Mouse (Mus musculus): ENCODE measurements at regions not wholly inside any gene's neighbourhood (a gene's known extent, or its start where the extent isn't known, plus 50 kb on each side); places are given as distances from the start of the nearest gene placed in this dataset.

DNA sequence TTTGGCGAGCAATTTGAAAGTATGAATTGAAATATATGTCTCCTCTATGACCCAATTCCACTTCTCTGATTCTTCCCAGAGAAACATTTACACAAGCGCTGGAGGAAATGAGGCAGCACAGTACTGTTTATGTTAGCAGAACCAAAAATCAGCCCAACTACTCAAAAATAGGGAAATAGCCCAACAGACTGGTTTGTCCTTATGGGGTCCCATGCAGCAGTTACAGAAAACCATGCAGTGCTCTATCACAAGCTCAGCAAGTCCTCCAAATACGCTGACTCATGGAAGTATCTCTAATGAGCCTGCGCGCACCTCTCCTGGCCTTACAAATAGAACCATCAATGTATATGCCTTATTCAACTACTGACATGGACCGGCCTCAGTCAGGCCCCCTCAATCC, 55.4 kb upstream of the Enpp6 start:
- H3K4me2 ChIP-seq (replicated peaks): no peak overlapping the region
- ATAC-seq (ENCODE audit: low FRiP score, low read depth): no peak
- H3K36me3 ChIP-seq: no peaks in the 10 kb centered on the region
- H3K9me3 ChIP-seq: no peaks in the 10 kb centered on the region
- H3K27ac ChIP-seq: no peak overlapping the region
- H3K4me1 ChIP-seq: no peaks in the 10 kb centered on the region
- H3K4me3 ChIP-seq: no peak overlapping the region
- H3K27me3 ChIP-seq (replicated peaks): no peaks in the 10 kb centered on the region
- 87% methylated on average over 6 of the region's 6 CpGs for WGBS
- no peak overlapping the region for H3K9ac ChIP-seq

DNA sequence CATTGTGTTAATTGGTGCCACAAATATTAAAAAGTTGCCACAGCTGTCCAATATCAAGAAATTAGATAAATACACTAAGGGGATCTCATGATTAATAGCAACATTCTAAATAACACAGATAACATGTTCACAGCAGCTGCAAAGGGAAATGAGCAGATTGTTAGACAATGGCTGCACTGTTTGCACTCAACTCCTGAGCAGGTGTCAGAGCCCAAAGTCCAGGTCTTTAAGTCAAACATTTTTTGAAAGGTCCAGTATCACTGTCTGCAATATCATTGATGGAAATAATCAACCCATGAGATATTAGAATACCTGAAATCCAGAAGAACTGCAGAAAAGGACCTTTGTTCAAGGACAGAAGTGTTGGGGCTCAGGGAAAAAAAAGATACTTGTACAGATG, 53.4 kb upstream of the Enpp6 start:
- no peak for ATAC-seq (ENCODE audit: low FRiP score, low read depth)
- Histone ChIP-seq H3K4me1 (no peaks in the 10 kb centered on the region), H3K4me3 (no peak overlapping the region), H3K27ac (no peak overlapping the region), H3K9ac (no peak overlapping the region), H3K9me3 (no peaks in the 10 kb centered on the region), H3K4me2 (replicated peaks) (no peak overlapping the region), H3K27me3 (replicated peaks) (no peaks in the 10 kb centered on the region), H3K36me3 (no peaks in the 10 kb centered on the region)

DNA sequence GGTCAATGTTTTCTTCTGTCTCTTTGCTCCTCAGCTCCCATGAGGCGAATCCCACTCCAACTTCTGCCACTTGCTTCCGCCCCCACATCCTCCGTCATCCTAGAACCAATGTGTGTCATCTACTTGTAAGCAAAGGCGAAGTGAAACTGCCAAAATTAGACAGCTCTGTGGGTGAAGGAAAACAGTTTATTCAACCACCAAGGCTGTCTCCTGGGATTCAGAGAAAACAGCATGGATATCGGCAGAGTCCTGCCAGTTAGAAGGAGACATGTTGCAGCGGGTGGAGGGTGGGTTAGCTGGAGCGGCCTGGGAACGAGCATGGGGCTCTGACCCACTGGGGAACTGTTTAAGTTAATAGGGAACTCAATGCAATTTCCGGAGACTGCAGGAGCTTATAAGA, 52.4 kb upstream of the Enpp6 start:
- 88% methylated on average over 9 of the region's 9 CpGs for WGBS
- ATAC-seq (ENCODE audit: low FRiP score, low read depth): no peak
- Histone ChIP-seq H3K4me1 (no peaks in the 10 kb centered on the region), H3K4me3 (no peak overlapping the region), H3K9ac (no peak overlapping the region), H3K36me3 (no peaks in the 10 kb centered on the region), H3K9me3 (no peaks in the 10 kb centered on the region), H3K27me3 (replicated peaks) (no peaks in the 10 kb centered on the region), H3K27ac (no peak overlapping the region), H3K4me2 (replicated peaks) (no peak overlapping the region)

DNA sequence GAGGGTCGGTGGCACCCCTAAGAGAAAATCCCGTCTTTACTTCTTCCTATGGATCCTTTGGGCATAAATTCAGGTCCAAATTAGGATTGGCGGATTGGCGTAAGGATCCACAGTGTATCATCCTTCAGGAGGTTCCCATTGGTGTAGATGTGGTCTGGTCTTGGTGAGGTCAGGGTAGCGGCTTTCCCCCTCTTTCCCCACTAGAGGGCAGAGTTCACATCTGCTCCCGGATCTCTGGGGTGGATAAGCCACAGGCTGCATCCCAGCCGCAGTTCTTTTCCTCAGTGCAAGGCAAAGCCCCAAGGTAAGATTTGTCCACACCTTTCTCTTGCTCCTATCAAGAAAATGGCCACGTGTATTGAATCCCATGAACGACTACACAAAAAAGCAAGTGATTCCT, 51.8 kb upstream of the Enpp6 start:
- 25% methylated on average over 9 of the region's 9 CpGs for WGBS
- H3K36me3 ChIP-seq: no peaks in the 10 kb centered on the region
- ATAC-seq (ENCODE audit: low FRiP score, low read depth): peak; percentile 44; the same call in 1 of the 2 replicates

DNA sequence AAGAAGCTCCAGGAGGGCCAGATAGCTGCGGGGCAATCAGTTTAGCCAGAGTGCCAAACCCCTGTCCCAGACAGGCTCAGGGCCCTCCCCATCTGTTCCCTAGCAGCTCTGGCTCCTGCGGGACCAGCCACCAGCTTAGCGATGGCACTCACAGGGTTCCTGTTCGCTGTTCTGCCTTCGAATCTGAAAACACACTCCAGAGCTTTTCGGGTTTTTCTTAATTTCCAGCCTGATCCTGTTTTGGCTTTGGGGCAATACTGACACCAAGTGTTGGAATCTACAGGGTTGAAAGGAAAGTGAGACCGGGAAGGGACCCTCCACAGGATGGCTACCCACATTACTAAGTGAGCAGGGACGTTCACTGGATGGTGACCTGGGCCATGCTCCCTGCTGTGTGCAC, 50.6 kb upstream of the Enpp6 start:
- Histone ChIP-seq H3K27ac (no peak overlapping the region), H3K36me3 (no peaks in the 10 kb centered on the region), H3K4me3 (no peak overlapping the region), H3K9me3 (no peaks in the 10 kb centered on the region), H3K4me1 (no peaks in the 10 kb centered on the region), H3K4me2 (replicated peaks) (0 out of 2 replicates have a peak overlapping the region, but pooled peaks have one; percentile 16), H3K27me3 (replicated peaks) (no peaks in the 10 kb centered on the region), H3K9ac (no peak overlapping the region)
- 32% methylated on average over 8 of the region's 8 CpGs for WGBS
- ATAC-seq (ENCODE audit: low FRiP score, low read depth): no peak

More for the DNA sequence above, 51.8 kb upstream of the Enpp6 start:
- Histone ChIP-seq H3K4me2 (replicated peaks) (no peak overlapping the region), H3K9me3 (no peaks in the 10 kb centered on the region), H3K4me1 (no peaks in the 10 kb centered on the region), H3K4me3 (no peak overlapping the region), H3K9ac (no peak overlapping the region), H3K27me3 (replicated peaks) (no peaks in the 10 kb centered on the region), H3K27ac (no peak overlapping the region)
